Mouse (Mus musculus): ENCODE data around the gene Gm49380. TPM values are rescaled to one million over a fixed set of nuclear protein-coding genes. Genes with fewer than 3 reads are reported as not detected.

Gm49380 gene
- polyA plus RNA-seq, 1 experiment from 2014 or later = not detected

- TF ChIP-seq EP300 (optimal IDR thresholded peaks at IDR 0.05) = no peak
- TF ChIP-seq CTCF (IDR thresholded peaks at IDR 0.05; ENCODE audit: low read depth) = no peak
- peak overlapping the region; percentile 79; the same call in 1 of the 2 replicates for H3K9ac ChIP-seq (ENCODE audit: low read length)
These were observed 27.3 kb downstream of the Gm49380 start for GRCm38 (mm10) chr9:44085741-44086665.

GRCm38 (mm10) chr9:44085276-44085675 lies 28.0 kb downstream of the Gm49380 start:
- Histone ChIP-seq H3K9me3 (ENCODE audit: control insufficient read depth, low read length) (no peaks in the 10 kb centered on the region), H3K36me3 (ENCODE audit: control insufficient read depth, insufficient read depth, low read length) (no peaks in the 10 kb centered on the region), H3K27me3 (ENCODE audit: control insufficient read depth, insufficient read depth, low read length) (no peaks in the 10 kb centered on the region), H3K9ac (ENCODE audit: low read length) (peak overlapping the region; percentile 79), H3K27ac (replicated peaks) (peak overlapping the region; percentile 65; the same call in 1 of the 2 replicates), H3K4me2 (replicated peaks; ENCODE audit: low read depth) (peak overlapping the region; percentile 98), H3K4me3 (ENCODE audit: low read depth, low read length) (peak overlapping the region; percentile 61), H3K4me1 (replicated peaks; ENCODE audit: control insufficient read depth, insufficient read depth) (peaks cover 8% of the 10 kb centered on the region; the same call in 1 of the 2 replicates)
- TF ChIP-seq EP300 (optimal IDR thresholded peaks at IDR 0.05) = no peak
- TF ChIP-seq CTCF (IDR thresholded peaks at IDR 0.05; ENCODE audit: low read depth) = no peak
- no peak for DNase-seq (ENCODE audit: low spot score)
- WGBS = 3% methylated on average over 10 of the region's 10 CpGs
- ATAC-seq (ENCODE audit: low FRiP score, low TSS enrichment) = no peak

More at GRCm38 (mm10) chr9:44085741-44086665, 27.3 kb downstream of the Gm49380 start:
- H3K27ac ChIP-seq (replicated peaks) = no peak overlapping the region
- DNase-seq (ENCODE audit: low spot score) (no peak), ATAC-seq (ENCODE audit: low FRiP score, low TSS enrichment) (no peak)
- no peaks in the 10 kb centered on the region for H3K36me3 ChIP-seq (ENCODE audit: control insufficient read depth, insufficient read depth, low read length)
- H3K9me3 ChIP-seq (ENCODE audit: control insufficient read depth, low read length) = no peaks in the 10 kb centered on the region
- peak overlapping the region; percentile 98 for H3K4me2 ChIP-seq (replicated peaks; ENCODE audit: low read depth)
- H3K27me3 ChIP-seq (ENCODE audit: control insufficient read depth, insufficient read depth, low read length) = no peaks in the 10 kb centered on the region
- peak overlapping the region; percentile 61 for H3K4me3 ChIP-seq (ENCODE audit: low read depth, low read length)
- WGBS = 70% methylated on average over 15 of the region's 15 CpGs
- peaks cover 8% of the 10 kb centered on the region; the same call in 1 of the 2 replicates for H3K4me1 ChIP-seq (replicated peaks; ENCODE audit: control insufficient read depth, insufficient read depth)

- Histone ChIP-seq H3K36me3 (ENCODE audit: control insufficient read depth, insufficient read depth, low read length) (no peaks in the 10 kb centered on the region), H3K9me3 (ENCODE audit: control insufficient read depth, low read length) (no peaks in the 10 kb centered on the region), H3K9ac (ENCODE audit: low read length) (peak overlapping the region; percentile 79), H3K27me3 (ENCODE audit: control insufficient read depth, insufficient read depth, low read length) (no peaks in the 10 kb centered on the region), H3K27ac (replicated peaks) (peak overlapping the region; percentile 65; the same call in 1 of the 2 replicates), H3K4me1 (replicated peaks; ENCODE audit: control insufficient read depth, insufficient read depth) (peaks cover 10% of the 10 kb centered on the region; the same call in 1 of the 2 replicates), H3K4me2 (replicated peaks; ENCODE audit: low read depth) (peak overlapping the region; percentile 98), H3K4me3 (ENCODE audit: low read depth, low read length) (peak overlapping the region; percentile 61)
- under 1% methylated on average over 62 of the region's 62 CpGs for WGBS
- ATAC-seq (ENCODE audit: low FRiP score, low TSS enrichment) (peak; percentile 81), DNase-seq (ENCODE audit: low spot score) (peak; percentile 98)
- TF ChIP-seq CTCF (IDR thresholded peaks at IDR 0.05; ENCODE audit: low read depth) (no peak), EP300 (optimal IDR thresholded peaks at IDR 0.05) (no peak)
These were observed 28.6 kb downstream of the Gm49380 start for GRCm38 (mm10) chr9:44084659-44085229.

GRCm38 (mm10) chr9:44084236-44084635 lies 29.1 kb downstream of the Gm49380 start:
- ATAC-seq (ENCODE audit: low FRiP score, low TSS enrichment) = no peak; the same call in 1 of the 2 replicates
- H3K4me3 ChIP-seq (ENCODE audit: low read depth, low read length) = peak overlapping the region; percentile 61
- peak overlapping the region; percentile 98 for H3K4me2 ChIP-seq (replicated peaks; ENCODE audit: low read depth)
- peak overlapping the region; percentile 65; the same call in 1 of the 2 replicates for H3K27ac ChIP-seq (replicated peaks)
- peaks cover 10% of the 10 kb centered on the region; the same call in 1 of the 2 replicates for H3K4me1 ChIP-seq (replicated peaks; ENCODE audit: control insufficient read depth, insufficient read depth)
- H3K9ac ChIP-seq (ENCODE audit: low read length) = peak overlapping the region; percentile 79; the same call in 1 of the 2 replicates
- TF ChIP-seq EP300 (optimal IDR thresholded peaks at IDR 0.05) = no peak
- TF ChIP-seq CTCF (IDR thresholded peaks at IDR 0.05; ENCODE audit: low read depth) = no peak
- H3K27me3 ChIP-seq (ENCODE audit: control insufficient read depth, insufficient read depth, low read length) = no peaks in the 10 kb centered on the region
- WGBS = 1% methylated on average over 14 of the region's 14 CpGs
- DNase-seq (ENCODE audit: low spot score) = no peak
- H3K9me3 ChIP-seq (ENCODE audit: control insufficient read depth, low read length) = no peaks in the 10 kb centered on the region
- H3K36me3 ChIP-seq (ENCODE audit: control insufficient read depth, insufficient read depth, low read length) = no peaks in the 10 kb centered on the region

DNA sequence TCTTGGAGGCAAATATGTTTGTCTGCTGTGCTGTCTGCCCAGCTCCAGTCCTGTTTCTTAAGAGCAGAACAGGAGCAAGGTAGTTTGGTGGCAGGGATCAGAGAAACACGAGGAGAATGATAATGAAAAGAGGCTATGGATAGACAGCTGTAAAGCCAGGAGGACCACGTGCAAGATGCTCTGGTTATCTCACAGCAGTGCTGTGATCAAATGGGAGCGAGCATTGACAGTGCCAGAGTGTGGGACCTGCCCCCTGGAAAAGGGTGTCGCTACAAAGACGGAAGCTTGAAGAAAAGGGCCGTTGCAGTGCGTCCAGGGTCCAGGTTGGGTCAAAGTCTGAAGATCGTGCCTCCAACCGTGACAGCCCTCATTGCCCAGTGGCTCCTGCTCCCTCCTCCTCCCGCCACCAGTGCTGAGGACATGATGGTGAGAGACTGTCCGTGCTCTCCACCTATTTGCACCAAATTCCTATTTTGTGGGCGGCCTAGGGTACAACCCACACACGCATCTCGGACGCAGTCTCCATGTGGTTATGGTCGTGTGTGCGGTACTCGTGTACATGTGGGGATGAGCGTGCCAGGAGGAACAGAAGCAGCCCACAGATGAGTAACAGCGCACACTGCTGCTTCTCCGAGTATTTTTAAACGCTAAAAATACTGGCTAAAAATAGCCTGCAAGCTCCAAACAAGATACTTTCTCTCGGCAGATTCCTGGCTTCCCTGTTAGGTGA lies 29.7 kb downstream of the Gm49380 start:
- Histone ChIP-seq H3K27ac (replicated peaks) (peak overlapping the region; percentile 65; the same call in 1 of the 2 replicates), H3K9ac (ENCODE audit: low read length) (no peak overlapping the region), H3K36me3 (ENCODE audit: control insufficient read depth, insufficient read depth, low read length) (no peaks in the 10 kb centered on the region), H3K4me2 (replicated peaks; ENCODE audit: low read depth) (peak overlapping the region; percentile 98), H3K4me3 (ENCODE audit: low read depth, low read length) (peak overlapping the region; percentile 61; the same call in 1 of the 2 replicates), H3K27me3 (ENCODE audit: control insufficient read depth, insufficient read depth, low read length) (no peaks in the 10 kb centered on the region), H3K4me1 (replicated peaks; ENCODE audit: control insufficient read depth, insufficient read depth) (peaks cover 13% of the 10 kb centered on the region), H3K9me3 (ENCODE audit: control insufficient read depth, low read length) (no peaks in the 10 kb centered on the region)
- no peak for ATAC-seq (ENCODE audit: low FRiP score, low TSS enrichment)
- no peak for DNase-seq (ENCODE audit: low spot score)
- TF ChIP-seq CTCF (IDR thresholded peaks at IDR 0.05; ENCODE audit: low read depth) (no peak), EP300 (optimal IDR thresholded peaks at IDR 0.05) (no peak)
- WGBS = 15% methylated on average over 23 of the region's 23 CpGs
